Mouse (Mus musculus) cerebellum, adult 2 months (tissue): ENCODE results near the gene Shisa5. TPM values are rescaled to one million over a fixed set of nuclear protein-coding genes. Genes with fewer than 3 reads are reported as not detected.

Source experiments
- DNase-seq, 2 experiments: peaks; one replicate each; pipeline ENCODE4 v3.0.0; 2021
- H3K27ac ChIP-seq: fragments of 200-500 bp; 2 replicates; pipeline ENCODE4 v1.5.1; 2012; ENCODE audit warnings: low read length, control low read depth, inconsistent platforms; ENCODE audit not compliant: insufficient read depth
- H3K27me3 ChIP-seq: fragments of 200-500 bp; 2 replicates; pipeline ENCODE4 v1.6.1; 2012; ENCODE audit warnings: inconsistent platforms, mild to moderate bottlenecking, low read length, moderate library complexity; ENCODE audit not compliant: control insufficient read depth, insufficient read depth
- H3K4me1 ChIP-seq: fragments of 200-500 bp; 2 replicates; pipeline ENCODE4 v1.6.1; 2011; ENCODE audit warnings: low read length; ENCODE audit not compliant: control insufficient read depth, insufficient read depth
- H3K4me3 ChIP-seq: fragments of 200-500 bp; replicated peaks from 2 replicates; pipeline ENCODE3; 2011; ENCODE audit warnings: mild to moderate bottlenecking, low read depth, low read length, control low read depth; ENCODE audit not compliant: insufficient read depth
- CTCF ChIP-seq: fragments of 200-500 bp; IDR thresholded peaks from 2 replicates; pipeline ENCODE4 v1.5.1; 2011; ENCODE audit warnings: low read depth, mild to moderate bottlenecking, control low read depth, low read length, moderate library complexity, borderline replicate concordance; ENCODE audit not compliant: insufficient read depth
- POLR2A ChIP-seq: fragments of 200-500 bp; IDR thresholded peaks from 2 replicates; pipeline ENCODE4 v1.6.1; 2011; ENCODE audit warnings: low read length, control low read depth, borderline replicate concordance; ENCODE audit not compliant: insufficient read depth
- WGBS: fragments of 180-500 bp; shearing (Covaris S2); methylation state at CpG from one replicate; pipeline ENCODE4 v1.1.7; 2018; 5-methylcytosine and 5-hydroxymethylcytosine counted together
- polyA plus RNA-seq: library from polyadenylated mRNA; depleted of rRNA; stranded (reverse); fragments of >200 nt; gene quantifications from 2 replicates; pipeline ENCODE4 v1.2.3, GENCODE M21; 2012

The Shisa5 gene
- polyA plus RNA-seq, 1 experiment, result 79.8 TPM

- no peak overlapping the region for H3K27ac ChIP-seq
- 58% methylated on average over 19 of the region's 19 CpGs for WGBS
- no peaks in the 10 kb centered on the region for H3K27me3 ChIP-seq
- H3K4me1 ChIP-seq, result peaks cover 6% of the 10 kb centered on the region; the same call in 1 of the 2 replicates
- H3K4me3 ChIP-seq, result no peak overlapping the region
- TF ChIP-seq POLR2A (no peak), CTCF (no peak)
- no peak for DNase-seq
Observed at GRCm38 (mm10) chr9:108998287-108999166, 39.8 kb upstream of the Shisa5 start.

- TF ChIP-seq CTCF, result no peak
- TF ChIP-seq POLR2A, result no peak
- H3K4me1 ChIP-seq, result peaks cover 6% of the 10 kb centered on the region; the same call in 1 of the 2 replicates
- no peaks in the 10 kb centered on the region for H3K27me3 ChIP-seq
- H3K27ac ChIP-seq, result no peak overlapping the region
- no peak overlapping the region for H3K4me3 ChIP-seq
- DNase-seq, result peak in 1 of 2 experiments; percentile 49
- WGBS, result 1% methylated on average over 4 of the region's 4 CpGs
Observed at GRCm38 (mm10) chr9:108999167-108999526, 39.2 kb upstream of the Shisa5 start.

- H3K27me3 ChIP-seq, result no peaks in the 10 kb centered on the region
- peaks cover 6% of the 10 kb centered on the region; the same call in 1 of the 2 replicates for H3K4me1 ChIP-seq
- TF ChIP-seq CTCF (peak; percentile 94), POLR2A (no peak)
- no peak overlapping the region for H3K4me3 ChIP-seq
- WGBS, result 6% methylated on average over 3 of the region's 3 CpGs
- no peak overlapping the region for H3K27ac ChIP-seq
- peak; percentile 65 to 67 for DNase-seq
Observed at GRCm38 (mm10) chr9:109000726-109001125, 37.6 kb upstream of the Shisa5 start.

- Histone ChIP-seq H3K4me1 (peaks cover 6% of the 10 kb centered on the region; the same call in 1 of the 2 replicates), H3K27me3 (no peaks in the 10 kb centered on the region), H3K27ac (no peak overlapping the region), H3K4me3 (no peak overlapping the region)
- 55% methylated on average over 2 of the region's 2 CpGs for WGBS
- TF ChIP-seq POLR2A (no peak), CTCF (peak; percentile 73)
- peak in 1 of 2 experiments; percentile 44 for DNase-seq
Observed at GRCm38 (mm10) chr9:109003201-109003600, 35.2 kb upstream of the Shisa5 start.

DNA sequence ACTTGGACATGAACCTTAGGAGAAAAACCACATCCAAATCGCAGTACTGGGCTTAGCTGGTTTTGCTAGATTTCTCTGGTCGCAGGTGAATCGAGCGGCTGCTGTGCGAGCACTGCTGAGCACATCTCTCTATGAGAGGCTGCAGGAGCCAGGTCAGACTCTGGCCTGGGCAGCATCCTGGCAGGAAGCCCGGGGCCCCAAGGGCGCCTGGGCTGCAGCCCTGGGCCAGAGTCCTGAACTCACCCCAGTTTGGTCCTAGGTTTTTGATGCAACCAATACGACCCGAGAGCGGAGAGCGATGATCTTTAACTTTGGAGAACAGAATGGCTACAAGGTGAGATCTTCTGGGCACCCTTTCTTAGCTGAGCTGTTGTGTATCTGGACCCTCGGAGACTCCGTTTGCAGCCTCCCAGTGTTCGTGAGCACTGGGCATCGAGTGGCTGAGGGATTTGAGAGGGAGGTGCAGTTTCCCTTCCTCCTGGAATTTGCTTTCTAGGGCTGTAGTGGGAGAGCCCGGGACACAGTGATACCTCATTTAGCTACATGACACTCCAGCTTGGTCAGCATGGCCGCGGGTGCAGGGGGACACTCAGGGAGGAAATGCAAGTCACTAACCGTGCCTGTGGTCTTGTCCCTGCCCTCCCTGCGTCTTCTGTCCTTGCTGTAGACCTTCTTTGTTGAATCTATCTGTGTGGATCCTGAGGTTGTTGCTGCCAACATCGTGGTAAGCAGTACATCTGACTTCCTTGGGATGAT lies 31.2 kb upstream of the Shisa5 start:
- Histone ChIP-seq H3K27ac (no peak overlapping the region), H3K27me3 (no peaks in the 10 kb centered on the region), H3K4me1 (no peaks in the 10 kb centered on the region), H3K4me3 (no peak overlapping the region)
- no peak for DNase-seq
- 77% methylated on average over 21 of the region's 21 CpGs for WGBS
- TF ChIP-seq POLR2A, result no peak
- no peak for TF ChIP-seq CTCF

GRCm38 (mm10) chr9:109008081-109008480 lies 30.3 kb upstream of the Shisa5 start:
- Histone ChIP-seq H3K4me3 (no peak overlapping the region), H3K4me1 (no peaks in the 10 kb centered on the region), H3K27ac (no peak overlapping the region), H3K27me3 (no peaks in the 10 kb centered on the region)
- WGBS, result 75% methylated on average over 9 of the region's 9 CpGs
- no peak for DNase-seq
- TF ChIP-seq CTCF, result no peak
- no peak for TF ChIP-seq POLR2A

- Histone ChIP-seq H3K4me3 (no peak overlapping the region), H3K27me3 (no peaks in the 10 kb centered on the region), H3K27ac (no peak overlapping the region), H3K4me1 (no peaks in the 10 kb centered on the region)
- TF ChIP-seq CTCF (no peak), POLR2A (no peak)
- no peak for DNase-seq
- WGBS, result 69% methylated on average over 10 of the region's 10 CpGs
Observed at GRCm38 (mm10) chr9:109008994-109009635, 29.2 kb upstream of the Shisa5 start.
